Mouse (Mus musculus): Measurements from ENCODE around the gene Sertad4. TPM values are rescaled to one million over a fixed set of nuclear protein-coding genes. Genes with fewer than 3 reads are reported as not detected.

The Sertad4 gene
- polyA plus RNA-seq, 1 experiment from 2014 or later, result 11.5 TPM

DNA sequence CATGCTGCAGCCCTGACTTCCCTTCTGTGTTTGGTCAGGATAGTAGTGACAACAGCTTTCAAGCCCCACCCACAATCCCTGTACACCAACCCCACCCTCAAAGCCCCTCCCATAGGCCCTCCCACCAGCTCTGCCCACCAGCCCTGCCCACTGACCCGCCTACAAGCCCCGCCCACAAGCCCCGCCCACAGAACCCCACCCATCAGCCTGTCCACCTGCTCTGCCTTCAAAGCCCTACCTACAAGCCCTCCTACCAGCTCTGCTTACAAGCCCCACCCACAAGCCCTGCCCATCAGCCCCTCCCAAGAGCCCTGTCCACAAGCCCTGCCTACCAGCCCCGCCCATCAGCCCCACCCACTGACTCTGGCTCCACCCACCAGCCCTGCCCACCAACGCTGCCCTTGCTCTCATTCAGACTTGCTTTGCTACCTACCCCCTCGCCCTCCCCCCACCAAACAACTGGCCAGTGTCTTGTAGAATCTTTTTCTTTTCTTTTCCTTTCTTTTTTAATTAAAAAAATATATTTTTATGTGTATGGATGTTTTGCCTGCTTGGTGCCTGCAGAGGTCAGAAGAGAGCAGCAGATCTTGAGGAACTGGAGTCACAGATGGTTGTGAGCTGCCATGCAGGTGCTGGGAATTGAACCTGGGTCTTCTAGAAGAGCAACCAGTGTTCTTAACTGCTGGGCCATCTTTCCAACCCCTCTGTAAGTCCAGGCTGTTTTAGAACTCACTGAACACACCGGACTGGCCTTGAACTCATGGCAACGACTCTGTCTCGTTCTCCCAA is 60.4 kb downstream of the Sertad4 start:
- WGBS, result 59% methylated on average over 9 of the region's 9 CpGs
- Histone ChIP-seq H3K36me3 (no peaks in the 10 kb centered on the region), H3K4me3 (no peak overlapping the region), H3K27me3 (ENCODE audit: insufficient read depth, poor library complexity, severe bottlenecking) (no peaks in the 10 kb centered on the region), H3K4me1 (peaks cover 60% of the 10 kb centered on the region), H3K9me3 (no peaks in the 10 kb centered on the region), H3K27ac (no peak overlapping the region)
- DNase-seq (ENCODE audit: low spot score), result no peak

Other genes starting within 250 kb of the Sertad4 start
- 6.8 and 8.3 TPM in 2 replicates for gene Hhat, start 84.5 kb downstream of the Sertad4 start, polyA plus RNA-seq (2016; fragmentation: Nextera tagmentation; extraction: Ambion mirVana)
- gene Syt14, start 180.0 kb upstream of the Sertad4 start, polyA plus RNA-seq (2016; fragmentation: Nextera tagmentation; extraction: Ambion mirVana), result 1.7 and 1.9 TPM in 2 replicates